Mouse (Mus musculus): Measurements from ENCODE around the gene Nacc2.

Nacc2 gene

DNA sequence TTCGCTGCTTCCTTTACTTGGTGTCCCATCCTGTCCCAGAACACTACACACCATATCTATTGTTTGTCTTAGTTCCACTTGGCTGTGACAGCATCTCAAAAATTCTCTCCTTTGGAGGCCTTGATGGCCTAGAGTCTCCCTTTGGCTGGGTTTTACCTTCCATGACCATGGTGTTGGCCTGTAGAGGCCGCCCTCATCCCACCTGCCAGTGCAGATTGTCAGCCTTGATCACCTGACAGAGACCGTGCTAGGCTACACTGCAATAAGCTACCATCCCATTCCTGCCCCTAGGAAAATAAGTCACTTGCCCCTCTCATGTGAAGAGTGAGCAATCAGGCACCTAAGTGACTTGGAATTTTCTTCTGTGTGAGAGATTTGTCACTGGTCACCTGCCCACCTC is 92.7 kb downstream of the Nacc2 start:
- in situ Hi-C loops (cut with MboI; ENCODE audit: low pct_unique_long_range_greater_than_20kb in 1 of 2, low sequenced_read_pairs in 2 of 2, unreplicated experiment in 1 of 2) = no loop called here

GRCm38 (mm10) chr2:26024138-26025075 is 98.6 kb downstream of the Nacc2 start:
- in situ Hi-C loops (cut with MboI; ENCODE audit: low pct_unique_long_range_greater_than_20kb in 1 of 2, low sequenced_read_pairs in 2 of 2, unreplicated experiment in 1 of 2) = loop anchor here in 1 of 2 experiments (10.0 kb wide), 1 partner anchor 110 kb away; no protein-coding TSS in a partner anchor

DNA sequence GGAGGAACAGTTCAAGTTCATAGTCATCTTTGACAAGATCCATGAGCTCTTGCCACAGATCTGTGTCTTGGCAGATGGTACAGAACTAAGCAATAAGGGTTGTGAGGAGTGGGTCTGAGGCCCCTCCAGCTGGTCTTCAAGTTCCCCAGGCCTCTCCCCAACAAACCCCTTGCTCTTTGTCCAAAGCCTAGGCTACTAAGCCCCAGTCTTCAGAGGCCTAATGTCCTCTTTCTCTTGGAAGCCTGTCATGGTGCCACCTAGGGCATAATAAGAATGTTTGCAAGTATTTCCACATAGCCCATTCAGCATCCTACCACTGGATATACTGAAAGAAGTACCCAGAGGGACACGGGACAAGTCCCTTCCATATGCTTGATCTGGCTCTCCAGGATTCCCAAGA is 100.4 kb downstream of the Nacc2 start:
- in situ Hi-C loops (cut with MboI; ENCODE audit: low pct_unique_long_range_greater_than_20kb in 1 of 2, low sequenced_read_pairs in 2 of 2, unreplicated experiment in 1 of 2) = loop anchor here in 1 of 2 experiments (10.0 kb wide), 1 partner anchor 112 kb away; no protein-coding TSS in a partner anchor

- in situ Hi-C loops (cut with MboI; ENCODE audit: low pct_unique_long_range_greater_than_20kb in 1 of 2, low sequenced_read_pairs in 2 of 2, unreplicated experiment in 1 of 2) = loop anchor here in 1 of 2 experiments (10.0 kb wide), 1 partner anchor 113 kb away; no protein-coding TSS in a partner anchor
Measured at GRCm38 (mm10) chr2:26022258-26022565, 100.8 kb downstream of the Nacc2 start.

GRCm38 (mm10) chr2:26021561-26022257 is 101.3 kb downstream of the Nacc2 start, which contains the start of gene Ubac1:
TSS of gene Ubac1 (minus strand) at chr2:26021747.
- in situ Hi-C loops (cut with MboI; ENCODE audit: low pct_unique_long_range_greater_than_20kb in 1 of 2, low sequenced_read_pairs in 2 of 2, unreplicated experiment in 1 of 2) = loop anchor here in 1 of 2 experiments (10.0 kb wide), 1 partner anchor 113 kb away; no protein-coding TSS in a partner anchor

DNA sequence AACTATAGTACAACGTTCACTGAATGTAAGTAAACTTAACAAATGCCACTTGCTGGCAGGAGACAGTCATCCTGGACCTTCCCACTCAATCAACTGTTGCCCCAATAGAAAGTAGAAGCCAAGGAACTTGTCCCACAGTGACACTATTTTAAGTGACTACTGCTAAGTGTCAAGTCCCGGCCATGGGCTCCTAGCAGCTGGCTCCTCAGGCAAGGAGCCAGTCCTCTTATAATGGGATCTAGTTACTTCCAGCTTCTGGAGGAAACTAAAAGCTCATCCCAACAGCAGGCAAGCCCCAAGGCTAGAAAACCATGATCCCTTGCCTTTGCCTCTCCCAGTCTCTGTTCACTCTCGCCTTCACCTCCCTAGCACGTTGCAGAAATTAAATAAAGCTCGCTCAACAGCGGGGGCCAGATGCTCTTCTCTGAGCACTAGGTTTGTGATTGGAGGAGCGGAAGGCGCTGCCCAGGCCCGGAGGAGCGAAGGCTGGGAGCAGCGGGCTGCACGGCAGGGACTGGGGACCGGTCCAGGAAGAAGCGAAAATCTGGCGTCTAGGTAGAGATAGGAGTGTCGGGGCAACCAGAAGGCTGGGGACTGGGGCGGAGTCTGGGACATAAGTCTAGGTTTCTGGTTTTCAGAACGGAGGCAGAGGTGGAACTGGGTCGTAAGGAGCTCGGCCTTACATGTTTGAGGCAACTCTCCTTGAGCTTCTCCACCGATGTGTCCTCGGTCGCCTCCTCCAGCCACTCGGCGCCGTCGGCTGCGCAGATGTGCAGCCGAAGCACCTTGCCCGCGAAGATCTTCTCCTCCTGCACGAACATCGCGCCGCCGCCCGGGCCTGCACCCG is 102.1 kb downstream of the Nacc2 start:
- in situ Hi-C loops (cut with MboI; ENCODE audit: low pct_unique_long_range_greater_than_20kb in 1 of 2, low sequenced_read_pairs in 2 of 2, unreplicated experiment in 1 of 2) = loop anchor here in 1 of 2 experiments (10.0 kb wide), 1 partner anchor 114 kb away; no protein-coding TSS in a partner anchor

GRCm38 (mm10) chr2:26019923-26020322 is 103.1 kb downstream of the Nacc2 start:
- in situ Hi-C loops (cut with MboI; ENCODE audit: low pct_unique_long_range_greater_than_20kb in 1 of 2, low sequenced_read_pairs in 2 of 2, unreplicated experiment in 1 of 2) = loop anchor here in 1 of 2 experiments (10.0 kb wide), 1 partner anchor 115 kb away; no protein-coding TSS in a partner anchor

GRCm38 (mm10) chr2:26017326-26017725 is 105.7 kb downstream of the Nacc2 start:
- in situ Hi-C loops (cut with MboI; ENCODE audit: low pct_unique_long_range_greater_than_20kb in 1 of 2, low sequenced_read_pairs in 2 of 2, unreplicated experiment in 1 of 2) = no loop called here

DNA sequence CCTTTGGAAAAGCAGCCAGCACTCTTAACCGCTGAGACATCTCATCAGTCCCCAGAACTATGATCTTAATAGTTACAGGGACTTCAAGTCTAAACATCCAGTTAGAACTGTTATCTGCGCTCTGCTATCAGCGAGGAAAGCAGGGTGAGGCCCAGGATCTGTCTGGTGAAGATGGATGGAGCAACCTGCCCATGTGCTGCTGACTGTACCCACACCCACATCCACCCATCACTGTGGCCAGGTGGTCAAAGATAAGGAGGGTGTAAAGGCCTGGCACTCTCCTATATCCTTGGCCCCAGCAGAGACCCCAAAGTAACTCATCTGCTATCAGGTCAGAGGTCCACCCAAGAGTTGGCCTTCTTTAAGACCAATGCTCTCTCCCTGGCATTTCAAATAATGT is 109.3 kb downstream of the Nacc2 start:
- in situ Hi-C loops (cut with MboI; ENCODE audit: low pct_unique_long_range_greater_than_20kb in 1 of 2, low sequenced_read_pairs in 2 of 2, unreplicated experiment in 1 of 2) = no loop called here

DNA sequence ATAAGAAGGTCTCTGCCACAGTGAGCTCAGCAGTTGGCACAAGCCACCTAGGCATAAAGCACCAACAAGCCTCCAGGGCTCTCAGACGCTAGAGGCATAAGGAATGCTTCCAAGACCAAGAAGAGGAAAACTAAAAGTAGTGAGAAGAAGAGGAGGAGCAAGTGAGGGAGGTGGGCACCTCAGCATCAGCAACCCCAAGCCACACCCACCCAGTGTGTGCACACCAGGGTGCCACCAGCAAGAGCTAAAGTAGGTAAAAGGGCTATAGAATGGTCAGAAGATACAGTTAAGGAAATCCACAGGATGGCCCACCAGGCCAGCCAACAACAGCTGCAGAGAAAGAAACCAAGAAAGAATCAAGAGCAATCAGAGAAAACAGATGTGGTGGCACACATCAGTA is 111.6 kb downstream of the Nacc2 start:
- in situ Hi-C loops (cut with MboI; ENCODE audit: low pct_unique_long_range_greater_than_20kb in 1 of 2, low sequenced_read_pairs in 2 of 2, unreplicated experiment in 1 of 2) = no loop called here

All from mouse embryonic stem cell (cell line).